Mouse (Mus musculus) embryonic facial prominence, embryonic 14.5 days (tissue): Measurements from ENCODE around the gene St8sia2. TPM values are rescaled to one million over a fixed set of nuclear protein-coding genes. Genes with fewer than 3 reads are reported as not detected.

Experiments used
- ATAC-seq: fragments of 200-750 bp; cut with Nextera tagmentation; 2 replicates; pipeline ENCODE4 v1.8.0; 2017; ENCODE audit warnings: low read depth, moderate number of reproducible peaks, moderate TSS enrichment
- DNase-seq: peaks from one replicate; pipeline ENCODE4 v3.0.0-alpha.2; 2015; ENCODE audit warnings: low spot score
- H3K27ac ChIP-seq: fragments of 300-500 bp; sonication (generic); replicated peaks from 2 replicates; pipeline ENCODE4 v1.5.1; 2014; ENCODE audit warnings: low read depth, mild to moderate bottlenecking, low read length, moderate library complexity
- H3K27me3 ChIP-seq: fragments of 300-500 bp; sonication (generic); replicated peaks from 2 replicates; pipeline ENCODE4 v1.6.1; 2014; ENCODE audit warnings: low read length; ENCODE audit not compliant: control insufficient read depth, insufficient read depth
- H3K36me3 ChIP-seq: fragments of 300-500 bp; sonication (generic); 2 replicates; pipeline ENCODE4 v1.6.1; 2014; ENCODE audit warnings: low read length, mixed read lengths; ENCODE audit not compliant: control insufficient read depth, insufficient read depth
- H3K4me1 ChIP-seq: fragments of 300-500 bp; sonication (generic); 2 replicates; pipeline ENCODE4 v1.6.1; 2014; ENCODE audit warnings: antibody characterized with exemption, low read length; ENCODE audit not compliant: control insufficient read depth, insufficient read depth
- H3K4me2 ChIP-seq: fragments of 300-500 bp; sonication (generic); 2 replicates; pipeline ENCODE4 v1.6.1; 2014; ENCODE audit warnings: low read depth, mild to moderate bottlenecking, low read length, moderate library complexity, mixed read lengths
- H3K4me3 ChIP-seq: fragments of 300-500 bp; sonication (generic); 2 replicates; pipeline ENCODE4 v1.5.1; 2014; ENCODE audit warnings: low read depth, mild to moderate bottlenecking, low read length
- H3K9ac ChIP-seq: fragments of 300-500 bp; sonication (generic); 2 replicates; pipeline ENCODE4 v1.6.1; 2014; ENCODE audit warnings: low read depth, mild to moderate bottlenecking, low read length, moderate library complexity, mixed read lengths
- H3K9me3 ChIP-seq: fragments of 300-500 bp; sonication (generic); 2 replicates; pipeline ENCODE4 v1.6.1; 2016; ENCODE audit warnings: low read length; ENCODE audit not compliant: control insufficient read depth
- WGBS: fragments of 180-500 bp; shearing (Covaris S2); extraction: QIAGEN DNeasy Blood & Tissue Kit; methylation state at CpG from one replicate; pipeline ENCODE4 v1.1.7; 2014; 5-methylcytosine and 5-hydroxymethylcytosine counted together
- polyA plus RNA-seq: library from polyadenylated mRNA; unstranded; fragments of >200 nt; fragmentation: Nextera tagmentation; extraction: Ambion mirVana; gene quantifications from 2 replicates; pipeline ENCODE4 v1.2.1, GENCODE M21; 2014

St8sia2 gene
- polyA plus RNA-seq, 1 experiment from 2014 or later: 17.7 TPM

DNA sequence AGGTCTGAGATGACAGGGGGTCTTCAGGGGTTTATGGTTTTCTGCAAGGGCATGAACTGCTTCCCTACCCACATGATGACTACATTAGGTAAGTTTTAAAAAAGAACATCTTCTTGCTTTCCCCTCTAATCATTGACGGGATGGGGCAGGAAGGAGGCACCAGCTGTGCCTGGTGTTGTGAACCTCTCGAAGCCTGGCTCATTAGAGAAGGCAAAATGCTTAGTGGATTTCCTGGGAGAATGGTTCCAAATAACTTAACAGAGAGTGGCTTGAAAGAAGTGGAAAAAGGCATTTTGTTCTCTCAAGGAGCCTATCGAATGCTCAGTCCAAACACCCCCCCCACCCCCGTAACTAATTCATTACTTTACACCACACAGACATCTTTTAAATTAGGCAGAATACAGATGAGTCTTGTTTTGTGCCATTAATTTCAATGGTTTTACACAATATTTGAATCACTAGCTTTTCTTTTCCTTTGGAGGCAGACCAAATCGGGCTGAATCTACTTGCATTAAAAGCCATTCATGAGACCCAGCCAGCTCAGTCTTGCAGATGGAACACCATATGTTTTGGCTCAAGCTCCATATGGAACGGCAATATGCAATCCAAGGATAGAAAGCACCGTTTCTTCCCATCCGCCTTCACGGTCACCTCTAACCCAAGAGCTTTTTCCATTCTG is 95.7 kb downstream of the St8sia2 start:
- Histone ChIP-seq H3K4me1 (peaks cover 20% of the 10 kb centered on the region), H3K9me3 (no peaks in the 10 kb centered on the region), H3K4me3 (no peak overlapping the region), H3K27ac (peak overlapping the region; percentile 66), H3K4me2 (no peak overlapping the region), H3K27me3 (no peaks in the 10 kb centered on the region), H3K9ac (no peak overlapping the region), H3K36me3 (no peaks in the 10 kb centered on the region)
- WGBS: 38% methylated on average over 9 of the region's 9 CpGs
- DNase-seq (peak; percentile 95), ATAC-seq (peak; percentile 75)

DNA sequence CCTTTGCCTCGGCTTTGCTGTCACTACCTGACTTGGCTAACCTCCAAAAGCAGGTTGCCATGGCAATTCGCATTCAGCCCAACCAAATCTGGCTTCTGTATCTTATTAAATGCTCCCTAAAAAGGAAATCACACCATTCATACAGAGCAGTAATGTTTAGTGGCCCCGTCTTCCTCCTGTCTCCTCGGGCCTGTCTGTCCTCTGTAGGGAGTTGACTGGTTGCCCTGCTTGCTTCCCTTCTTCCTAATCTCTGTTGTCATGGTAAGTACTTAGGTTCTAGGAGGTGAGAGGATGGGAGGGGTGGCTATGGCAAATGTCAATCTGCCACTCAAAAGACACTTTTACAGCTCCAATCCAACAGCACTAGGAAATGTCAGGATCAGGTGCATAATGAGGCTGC is 101.6 kb downstream of the St8sia2 start:
- WGBS: 41% methylated on average over 4 of the region's 4 CpGs
- no peaks in the 10 kb centered on the region for H3K27me3 ChIP-seq
- H3K4me3 ChIP-seq: no peak overlapping the region
- H3K9me3 ChIP-seq: no peaks in the 10 kb centered on the region
- peaks cover 4% of the 10 kb centered on the region for H3K4me1 ChIP-seq
- H3K4me2 ChIP-seq: no peak overlapping the region
- no peak for ATAC-seq
- no peak for DNase-seq
- no peaks in the 10 kb centered on the region for H3K36me3 ChIP-seq
- H3K27ac ChIP-seq: no peak overlapping the region
- no peak overlapping the region for H3K9ac ChIP-seq

GRCm38 (mm10) chr7:73910843-73911242 is 102.6 kb downstream of the St8sia2 start:
- no peaks in the 10 kb centered on the region for H3K27me3 ChIP-seq
- DNase-seq (no peak), ATAC-seq (no peak)
- no peak overlapping the region for H3K4me3 ChIP-seq
- H3K4me2 ChIP-seq: no peak overlapping the region
- H3K27ac ChIP-seq: no peak overlapping the region
- H3K9me3 ChIP-seq: no peaks in the 10 kb centered on the region
- peaks cover 4% of the 10 kb centered on the region for H3K4me1 ChIP-seq
- 93% methylated on average over 4 of the region's 4 CpGs for WGBS
- H3K36me3 ChIP-seq: no peaks in the 10 kb centered on the region
- no peak overlapping the region for H3K9ac ChIP-seq

DNA sequence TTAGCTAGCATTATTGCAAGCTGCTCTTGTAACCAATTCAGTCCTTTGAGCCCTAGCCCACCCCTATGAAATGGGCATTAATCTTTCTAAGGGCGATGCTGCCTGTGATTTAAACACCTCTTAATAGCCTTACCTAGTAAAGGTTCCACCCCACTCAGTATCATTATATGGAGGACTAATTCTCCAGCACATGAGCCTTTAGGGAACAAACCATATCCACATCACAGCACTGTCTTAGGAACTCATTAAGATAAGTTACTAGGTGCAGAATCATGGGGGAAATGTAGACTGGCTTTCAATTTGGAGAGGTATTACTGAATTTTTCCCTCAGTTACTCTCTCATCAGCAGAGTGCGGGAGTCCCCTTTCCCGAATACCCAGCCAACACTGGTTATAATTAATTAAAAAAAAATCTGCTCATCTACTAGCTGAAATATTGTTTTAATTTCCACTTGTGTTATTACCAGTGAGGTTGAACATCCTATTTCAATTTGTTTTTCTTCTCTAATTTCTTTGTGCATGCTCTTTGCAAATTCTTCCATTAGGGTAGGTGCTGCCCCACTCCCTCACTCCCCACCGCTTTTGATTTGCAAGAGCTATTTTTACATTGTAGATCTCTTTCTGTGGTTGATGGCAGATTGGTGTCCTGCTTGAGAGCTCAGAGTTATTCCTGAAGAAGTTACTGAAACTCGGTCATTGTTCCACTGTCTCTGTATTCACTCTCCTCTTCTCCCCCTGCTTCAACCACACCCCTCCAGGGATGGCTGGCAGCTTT is 103.9 kb downstream of the St8sia2 start:
- no peak for ATAC-seq
- Histone ChIP-seq H3K4me1 (peaks cover 4% of the 10 kb centered on the region), H3K4me3 (no peak overlapping the region), H3K36me3 (no peaks in the 10 kb centered on the region), H3K4me2 (no peak overlapping the region), H3K9ac (no peak overlapping the region), H3K27me3 (no peaks in the 10 kb centered on the region), H3K9me3 (no peaks in the 10 kb centered on the region), H3K27ac (no peak overlapping the region)
- 68% methylated on average over 5 of the region's 5 CpGs for WGBS
- no peak for DNase-seq

GRCm38 (mm10) chr7:73894506-73894905 is 119.0 kb downstream of the St8sia2 start:
- Histone ChIP-seq H3K4me3 (no peak overlapping the region), H3K27me3 (no peaks in the 10 kb centered on the region), H3K27ac (no peak overlapping the region), H3K4me2 (no peak overlapping the region), H3K4me1 (no peaks in the 10 kb centered on the region), H3K9me3 (no peaks in the 10 kb centered on the region), H3K36me3 (no peaks in the 10 kb centered on the region), H3K9ac (no peak overlapping the region)
- ATAC-seq: peak; percentile 47; the same call in 1 of the 2 replicates
- peak; percentile 25 for DNase-seq
- 60% methylated on average over 6 of the region's 6 CpGs for WGBS

DNA sequence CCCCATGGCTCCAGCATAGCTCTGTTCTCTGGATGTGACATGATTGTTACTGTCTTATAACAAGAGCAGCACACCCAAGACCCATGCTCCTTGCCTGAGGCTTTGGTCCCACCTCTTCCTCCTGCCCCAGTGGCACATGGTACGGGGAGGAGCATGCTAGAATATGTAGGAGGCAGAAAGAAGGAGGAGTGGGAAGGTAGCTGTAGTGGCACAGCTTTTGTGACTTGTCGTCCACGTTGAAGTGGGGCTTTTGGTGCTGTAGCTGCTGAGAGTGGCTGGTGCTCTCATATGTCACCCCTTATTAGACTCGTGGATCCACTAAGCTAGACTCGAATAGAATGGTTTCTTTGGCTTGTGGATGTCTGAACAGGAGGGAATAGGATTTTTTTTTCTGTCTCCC is 121.7 kb downstream of the St8sia2 start:
- WGBS: 70% methylated on average over 5 of the region's 5 CpGs
- ATAC-seq: no peak
- H3K4me1 ChIP-seq: no peaks in the 10 kb centered on the region
- H3K9ac ChIP-seq: no peak overlapping the region
- H3K27me3 ChIP-seq: no peaks in the 10 kb centered on the region
- H3K36me3 ChIP-seq: no peaks in the 10 kb centered on the region
- H3K4me3 ChIP-seq: no peak overlapping the region
- H3K9me3 ChIP-seq: no peaks in the 10 kb centered on the region
- no peak for DNase-seq
- H3K4me2 ChIP-seq: no peak overlapping the region
- H3K27ac ChIP-seq: no peak overlapping the region

GRCm38 (mm10) chr7:73890891-73891610 is 122.4 kb downstream of the St8sia2 start:
- Histone ChIP-seq H3K9ac (no peak overlapping the region), H3K9me3 (no peaks in the 10 kb centered on the region), H3K36me3 (no peaks in the 10 kb centered on the region), H3K27me3 (no peaks in the 10 kb centered on the region), H3K4me2 (no peak overlapping the region), H3K4me1 (no peaks in the 10 kb centered on the region), H3K4me3 (no peak overlapping the region), H3K27ac (no peak overlapping the region)
- DNase-seq: no peak
- WGBS: 86% methylated on average over 9 of the region's 9 CpGs
- no peak for ATAC-seq

DNA sequence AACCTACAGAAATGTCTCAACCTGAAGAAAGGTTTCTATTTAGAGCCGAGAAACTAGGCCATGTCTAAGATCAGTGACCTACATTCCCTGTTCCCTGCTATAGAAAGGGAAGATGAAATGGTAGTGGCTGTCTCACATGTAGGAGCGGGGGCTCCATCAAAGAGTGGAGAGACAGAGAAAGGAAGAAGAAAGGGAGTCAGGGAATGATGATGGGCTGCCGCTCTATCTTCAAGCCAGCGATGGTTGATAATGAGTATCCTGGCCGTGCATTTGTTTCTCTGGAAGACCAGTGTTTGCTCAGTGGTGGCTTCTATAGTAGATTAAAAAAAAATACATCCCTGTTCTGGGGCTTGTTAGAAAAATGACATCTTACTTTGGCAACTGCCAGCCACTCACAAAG is 123.0 kb downstream of the St8sia2 start:
- Histone ChIP-seq H3K4me1 (no peaks in the 10 kb centered on the region), H3K4me2 (no peak overlapping the region), H3K9me3 (no peaks in the 10 kb centered on the region), H3K36me3 (no peaks in the 10 kb centered on the region), H3K27me3 (no peaks in the 10 kb centered on the region), H3K4me3 (no peak overlapping the region), H3K27ac (no peak overlapping the region), H3K9ac (no peak overlapping the region)
- ATAC-seq (no peak), DNase-seq (no peak)
- 90% methylated on average over 5 of the region's 5 CpGs for WGBS
